Mouse (Mus musculus): ENCODE data around the gene Exog.

Gene Exog

DNA sequence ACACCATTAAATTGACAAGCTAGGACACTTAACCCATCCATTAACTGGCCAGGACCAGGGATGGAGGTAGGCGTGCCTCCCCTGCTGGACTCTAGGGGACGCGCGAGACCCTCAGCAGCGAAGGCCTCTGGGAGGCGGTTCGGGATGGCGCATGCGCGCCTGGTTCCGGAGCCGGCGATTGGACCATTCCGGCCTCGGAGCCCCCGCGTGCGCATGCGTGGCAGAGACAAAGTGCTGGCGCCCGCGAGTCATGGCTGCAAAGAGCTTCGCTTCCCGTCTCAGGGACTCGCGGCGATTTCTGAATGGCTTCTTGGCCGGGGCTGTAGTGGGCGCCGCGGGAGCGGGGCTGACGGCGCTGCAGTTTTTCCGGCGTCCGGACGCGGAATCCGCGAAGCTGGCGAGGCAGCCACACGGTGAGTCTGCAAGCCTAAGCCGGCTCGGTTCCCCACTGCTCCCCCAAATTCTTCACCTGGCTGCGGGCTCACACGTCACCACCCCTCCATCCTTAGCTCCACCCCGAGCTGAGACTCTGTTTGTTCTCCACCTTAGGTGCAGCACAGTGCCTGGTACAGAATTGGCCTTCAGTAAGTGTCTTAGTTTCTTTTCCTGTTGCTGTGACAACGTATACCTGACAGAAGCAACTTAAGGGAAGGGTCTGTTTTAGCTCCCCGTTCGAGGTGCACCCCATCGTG, at the start of gene Exog:
Gene Exog (plus strand): TSS at position 206 of the 692 bp plus-strand sequence.
- DNase-seq (ENCODE audit: low spot score in 2 of 2), result peak; percentile 98 to 99

GRCm38 (mm10) chr9:119401351-119401750, 43.4 kb upstream of the Exog start:
- DNase-seq (ENCODE audit: low spot score in 2 of 2), result peak in 1 of 2 experiments; percentile 46

- DNase-seq (ENCODE audit: low spot score in 2 of 2), result peak; percentile 87 to 93
Observed at GRCm38 (mm10) chr9:119401801-119402214, 42.9 kb upstream of the Exog start, which contains the start of gene Acvr2b. Gene Acvr2b (plus strand): TSS chr9:119402118.

- DNase-seq (ENCODE audit: low spot score in 2 of 2), result peak; percentile 29 to 49
Observed at GRCm38 (mm10) chr9:119402253-119403235, 42.2 kb upstream of the Exog start.

- peak; percentile 19 to 40 for DNase-seq (ENCODE audit: low spot score in 2 of 2)
Observed at GRCm38 (mm10) chr9:119403236-119403641, 41.5 kb upstream of the Exog start.

DNA sequence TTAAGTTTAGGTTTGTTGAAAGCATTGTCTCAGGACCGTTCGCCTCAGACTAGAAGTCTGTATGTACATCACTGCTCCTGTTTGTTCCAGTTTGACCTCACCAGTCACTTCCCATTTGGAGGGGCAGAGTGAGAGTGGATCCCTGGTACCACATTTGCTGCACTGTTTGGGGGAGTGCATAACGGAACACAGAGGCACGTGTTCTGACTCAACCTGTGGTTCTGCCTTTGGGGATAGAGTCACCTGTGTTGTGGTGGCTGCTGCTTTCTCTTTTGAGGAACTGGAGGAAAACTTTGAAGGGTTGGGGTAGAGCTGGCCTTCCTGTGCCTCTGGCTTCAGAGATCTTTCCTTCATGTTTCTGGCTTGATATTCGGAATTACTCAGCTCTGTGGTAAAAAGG, 40.7 kb upstream of the Exog start:
- no peak for DNase-seq (ENCODE audit: low spot score in 2 of 2)

DNA sequence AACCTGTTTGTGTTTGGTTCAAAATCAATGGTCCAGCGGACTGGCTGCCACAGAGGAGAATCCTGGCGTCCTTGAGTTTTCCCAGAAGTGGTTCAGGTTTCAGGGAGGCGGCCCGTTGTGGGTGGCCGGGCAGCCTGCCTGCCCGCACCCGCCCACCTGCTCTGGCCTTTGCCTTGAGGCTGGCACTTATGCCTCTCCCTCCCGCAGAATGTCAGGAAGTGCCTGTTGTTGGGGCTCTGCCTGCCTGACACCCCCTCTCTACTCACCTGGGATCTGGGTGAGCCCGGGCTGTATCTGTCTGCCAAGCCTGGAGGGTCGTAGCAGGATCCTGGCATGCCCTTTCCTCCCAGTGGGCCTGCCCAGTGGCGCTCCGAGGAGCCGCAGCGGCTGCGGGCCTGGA, 36.9 kb upstream of the Exog start:
- no peak for DNase-seq (ENCODE audit: low spot score in 2 of 2)

- peak; percentile 20 to 32 for DNase-seq (ENCODE audit: low spot score in 2 of 2)
Observed at GRCm38 (mm10) chr9:119408898-119409664, 35.7 kb upstream of the Exog start.

- no peak for DNase-seq (ENCODE audit: low spot score in 2 of 2)
Observed at GRCm38 (mm10) chr9:119409864-119410263, 34.9 kb upstream of the Exog start.

DNA sequence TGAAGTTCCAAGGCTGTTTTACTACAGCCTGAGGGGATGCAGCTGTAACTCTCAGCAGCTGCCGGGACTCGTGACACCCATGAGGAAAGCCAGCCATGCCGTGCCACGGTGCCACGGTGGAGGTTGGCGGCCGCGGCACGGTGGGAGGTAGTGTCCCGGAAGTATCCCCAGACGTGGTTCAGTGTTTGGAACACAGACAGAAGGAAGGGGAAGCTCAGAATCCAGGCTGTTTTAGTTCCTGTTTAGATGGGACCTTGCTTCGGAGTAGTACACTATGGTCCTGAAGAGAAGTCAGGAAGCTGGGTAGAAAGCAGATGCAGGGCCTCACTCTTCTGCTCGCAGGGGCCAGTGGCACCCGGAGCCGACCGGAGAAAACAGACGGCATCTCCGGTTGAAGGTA, 26.7 kb upstream of the Exog start:
- no peak for DNase-seq (ENCODE audit: low spot score in 2 of 2)

GRCm38 (mm10) chr9:119419852-119420438, 24.8 kb upstream of the Exog start:
- DNase-seq (ENCODE audit: low spot score in 2 of 2), result no peak

- DNase-seq (ENCODE audit: low spot score in 2 of 2), result no peak
Observed at GRCm38 (mm10) chr9:119425217-119425975, 19.3 kb upstream of the Exog start.

- DNase-seq (ENCODE audit: low spot score in 2 of 2), result no peak
Observed at GRCm38 (mm10) chr9:119425976-119426415, 18.7 kb upstream of the Exog start.

GRCm38 (mm10) chr9:119426483-119426882, 18.3 kb upstream of the Exog start:
- DNase-seq (ENCODE audit: low spot score in 2 of 2), result no peak

DNA sequence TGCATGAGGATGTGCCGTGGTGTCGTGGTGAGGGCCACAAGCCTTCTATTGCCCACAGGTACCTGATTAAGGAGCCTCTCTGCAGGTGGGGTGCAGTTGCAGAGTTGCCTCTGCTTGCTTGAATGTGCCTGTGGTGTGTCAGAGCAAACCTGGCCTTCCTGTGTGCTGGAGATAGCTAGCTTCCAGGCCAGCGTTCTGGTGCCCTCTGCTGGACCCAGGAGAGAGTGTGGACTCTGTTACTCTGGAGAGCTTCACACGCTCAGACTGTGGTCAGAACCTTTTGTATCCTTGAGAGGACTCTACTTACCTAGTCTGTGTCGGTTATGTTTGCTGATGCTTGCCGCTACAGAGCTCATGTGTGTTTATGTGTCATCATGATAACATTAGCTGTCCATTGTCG, 14.4 kb upstream of the Exog start:
- peak; percentile 83 to 86 for DNase-seq (ENCODE audit: low spot score in 2 of 2)

DNA sequence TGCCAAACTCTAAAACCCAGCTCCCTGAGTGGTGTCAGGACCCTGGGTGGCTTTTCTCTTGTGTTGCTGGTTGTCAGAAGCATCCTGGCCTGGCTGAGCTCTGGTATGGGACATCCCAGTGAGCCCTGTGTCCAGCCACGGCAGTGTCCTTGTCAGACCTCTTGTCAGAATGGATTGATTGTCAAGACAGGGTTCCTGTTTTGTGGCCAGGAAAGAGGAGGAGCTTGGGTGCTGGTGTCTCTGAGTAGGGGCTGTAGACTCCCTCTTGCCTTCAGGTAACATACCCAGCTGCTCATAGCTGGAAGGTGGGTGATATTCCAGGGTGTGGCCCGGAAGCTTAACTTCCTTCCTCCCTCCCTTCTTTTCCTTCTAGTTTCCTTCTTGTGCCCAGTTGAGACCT, 8.9 kb upstream of the Exog start:
- DNase-seq (ENCODE audit: low spot score in 2 of 2), result no peak

DNA sequence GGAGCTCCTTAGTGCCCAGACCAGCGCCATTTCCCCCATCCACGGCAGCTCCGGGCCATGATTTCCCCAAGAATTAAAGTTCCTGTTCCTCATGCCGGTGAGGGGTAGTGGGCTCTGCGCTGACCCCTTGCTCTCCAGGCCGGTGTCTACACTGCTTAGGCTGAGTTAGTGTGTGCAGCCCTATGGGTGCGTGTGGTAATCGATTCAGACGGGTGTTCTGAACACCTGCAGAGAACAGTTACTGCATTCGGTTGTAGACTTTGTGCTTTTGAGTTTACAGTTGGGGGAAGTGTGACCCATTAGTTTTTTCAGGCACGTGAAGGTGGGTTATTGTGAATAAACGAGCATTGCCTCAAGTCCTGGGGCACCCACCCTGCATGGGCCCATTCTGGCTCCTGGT, 6.7 kb upstream of the Exog start:
- no peak for DNase-seq (ENCODE audit: low spot score in 2 of 2)

DNA sequence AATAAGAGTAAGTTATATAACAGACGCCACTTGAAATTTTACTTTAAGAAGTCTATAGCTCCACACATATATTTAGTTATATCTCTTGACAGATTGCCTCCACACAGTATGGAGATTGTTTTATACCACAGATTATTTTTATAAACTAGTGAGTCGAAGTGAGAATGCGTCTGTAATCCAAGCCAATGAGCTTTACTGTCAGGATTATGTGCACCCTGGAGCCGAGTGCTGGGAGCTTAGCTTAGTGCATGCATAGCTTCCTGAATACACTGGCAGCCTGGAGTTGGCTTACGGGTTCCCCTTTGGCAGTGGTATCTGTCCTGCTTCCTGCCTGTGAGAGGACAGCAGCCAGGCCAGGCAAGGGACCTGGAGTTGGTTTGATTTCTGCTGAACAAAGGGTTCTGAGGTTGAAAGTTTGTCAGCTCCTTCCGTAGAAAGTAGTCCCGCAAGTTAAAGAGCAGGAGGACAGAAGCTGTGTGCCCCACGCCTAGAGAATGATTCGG, 6.2 kb upstream of the Exog start:
- DNase-seq (ENCODE audit: low spot score in 2 of 2), result no peak

GRCm38 (mm10) chr9:119445737-119446136, 994 bp downstream of the Exog start:
- DNase-seq (ENCODE audit: low spot score in 2 of 2), result no peak

GRCm38 (mm10) chr9:119455967-119456366, 11.2 kb downstream of the Exog start:
- no peak for DNase-seq (ENCODE audit: low spot score in 2 of 2)
